Mouse (Mus musculus) CD4-positive, CD25-positive, alpha-beta regulatory T cell, adult 2 months (primary cell): ENCODE measurements around the gene Gng5.

ENCODE experiments used
- DNase-seq: peaks from one replicate; pipeline ENCODE4 v3.0.0-alpha.2; 2012; ENCODE audit warnings: low read depth, low spot score

Gene Gng5

GRCm38 (mm10) chr3:146499431-146500002 lies at the start of gene Gng5, which contains the start of gene Spata1:
Gene Gng5 (plus strand): TSS chr3:146499807.
Gene Spata1 (minus strand): TSS chr3:146499753.
- DNase-seq: peak; percentile 96

- peak; percentile 95 for DNase-seq
Observed at GRCm38 (mm10) chr3:146450371-146450841, 49.2 kb upstream of the Gng5 start.

- peak; percentile 10 for DNase-seq
Observed at GRCm38 (mm10) chr3:146451375-146451774, 48.2 kb upstream of the Gng5 start.

GRCm38 (mm10) chr3:146462939-146463338 lies 36.7 kb upstream of the Gng5 start:
- peak; percentile 12 for DNase-seq

- no peak for DNase-seq
Observed at GRCm38 (mm10) chr3:146469226-146469625, 30.4 kb upstream of the Gng5 start.

GRCm38 (mm10) chr3:146472657-146473056 lies 26.9 kb upstream of the Gng5 start:
- DNase-seq: no peak

GRCm38 (mm10) chr3:146473741-146474140 lies 25.9 kb upstream of the Gng5 start:
- no peak for DNase-seq

- no peak for DNase-seq
Observed at GRCm38 (mm10) chr3:146474428-146474827, 25.2 kb upstream of the Gng5 start.

- DNase-seq: no peak
Observed at GRCm38 (mm10) chr3:146482044-146482443, 17.6 kb upstream of the Gng5 start.

- DNase-seq: peak; percentile 21
Observed at GRCm38 (mm10) chr3:146486464-146486863, 13.1 kb upstream of the Gng5 start.

- no peak for DNase-seq
Observed at GRCm38 (mm10) chr3:146494941-146495340, 4.7 kb upstream of the Gng5 start.

- no peak for DNase-seq
Observed at GRCm38 (mm10) chr3:146498989-146499388, 618 bp upstream of the Gng5 start.

- DNase-seq: peak; percentile 82
Observed at GRCm38 (mm10) chr3:146500003-146500809, 599 bp downstream of the Gng5 start.

- no peak for DNase-seq
Observed at GRCm38 (mm10) chr3:146500810-146501201, 1.2 kb downstream of the Gng5 start.

- DNase-seq: no peak
Observed at GRCm38 (mm10) chr3:146501601-146502123, 2.1 kb downstream of the Gng5 start.

- no peak for DNase-seq
Observed at GRCm38 (mm10) chr3:146506711-146507110, 7.1 kb downstream of the Gng5 start.

- DNase-seq: no peak
Observed at GRCm38 (mm10) chr3:146520226-146520797, 20.7 kb downstream of the Gng5 start.

GRCm38 (mm10) chr3:146520798-146521651 lies 21.4 kb downstream of the Gng5 start, which contains the start of gene Rpf1:
Gene Rpf1 (minus strand): TSS chr3:146521429.
- DNase-seq: peak; percentile 94

- no peak for DNase-seq
Observed at GRCm38 (mm10) chr3:146521652-146522020, 22.0 kb downstream of the Gng5 start.

GRCm38 (mm10) chr3:146528335-146528734 lies 28.7 kb downstream of the Gng5 start:
- no peak for DNase-seq

GRCm38 (mm10) chr3:146534986-146535385 lies 35.4 kb downstream of the Gng5 start:
- no peak for DNase-seq
